Mouse (Mus musculus): ENCODE results near the gene Rin3. TPM values are rescaled to one million over a fixed set of nuclear protein-coding genes. Genes with fewer than 3 reads are reported as not detected.

Rin3 gene
- polyA plus RNA-seq, 1 experiment from 2014 or later, result 7.1 TPM

GRCm38 (mm10) chr12:102292501-102293215 is 9.8 kb downstream of the Rin3 start:
- Histone ChIP-seq H3K36me3 (peaks cover 4% of the 10 kb centered on the region; the same call in 1 of the 2 replicates), H3K4me2 (replicated peaks) (no peak overlapping the region), H3K9me3 (no peaks in the 10 kb centered on the region), H3K4me3 (no peak overlapping the region), H3K27me3 (no peaks in the 10 kb centered on the region), H3K4me1 (peaks cover 18% of the 10 kb centered on the region), H3K27ac (no peak overlapping the region), H3K9ac (no peak overlapping the region)
- ATAC-seq (ENCODE audit: low FRiP score, low read depth), result no peak
- WGBS, result 83% methylated on average over 7 of the region's 7 CpGs

DNA sequence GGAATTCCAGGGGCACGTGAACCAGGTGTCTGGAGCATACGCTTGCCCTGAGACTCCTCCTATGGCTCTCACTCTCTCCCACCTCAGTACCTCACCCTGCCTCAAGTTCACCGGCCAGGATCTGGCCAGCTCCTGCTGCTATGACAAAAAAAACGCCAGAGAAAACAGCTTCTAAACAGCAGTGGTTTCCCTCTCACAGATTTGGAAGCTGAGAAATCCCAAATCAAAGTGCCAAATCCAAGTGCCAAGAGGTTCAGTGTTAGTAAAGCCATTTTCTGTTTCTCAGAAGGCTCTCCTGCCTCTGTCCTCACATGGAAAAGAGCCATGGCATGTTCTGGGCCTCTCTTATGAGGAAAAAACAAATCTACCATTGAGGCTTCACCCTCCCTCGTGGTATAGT is 11.8 kb downstream of the Rin3 start:
- no peak overlapping the region for H3K27ac ChIP-seq
- peaks cover 3% of the 10 kb centered on the region; the same call in 1 of the 2 replicates for H3K36me3 ChIP-seq
- H3K4me3 ChIP-seq, result no peak overlapping the region
- H3K4me1 ChIP-seq, result peaks cover 18% of the 10 kb centered on the region
- no peaks in the 10 kb centered on the region for H3K9me3 ChIP-seq
- no peak overlapping the region for H3K4me2 ChIP-seq (replicated peaks)
- H3K27me3 ChIP-seq, result no peaks in the 10 kb centered on the region
- ATAC-seq (ENCODE audit: low FRiP score, low read depth), result no peak
- no peak overlapping the region for H3K9ac ChIP-seq
- 63% methylated on average over 5 of the region's 5 CpGs for WGBS

DNA sequence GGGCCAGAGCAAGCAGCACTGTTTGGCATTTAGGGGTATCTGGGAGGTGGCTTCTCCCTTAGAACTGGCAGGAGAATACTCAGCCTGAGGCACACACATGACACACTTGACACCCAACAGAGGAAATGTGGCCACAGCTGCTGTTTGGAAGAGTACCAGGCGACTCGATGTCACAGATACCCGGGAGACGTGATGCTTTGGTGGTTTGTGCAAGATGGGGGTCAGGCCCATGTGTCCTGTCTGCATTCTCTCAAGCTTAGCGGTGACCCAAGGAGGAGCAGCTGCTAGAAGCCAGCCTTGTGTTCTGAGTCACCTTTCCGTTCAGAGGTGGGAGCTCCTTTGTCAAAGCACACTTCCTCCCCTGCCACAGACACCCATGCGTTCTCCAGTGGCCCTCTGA is 12.4 kb downstream of the Rin3 start:
- no peak overlapping the region for H3K9ac ChIP-seq
- H3K36me3 ChIP-seq, result no peaks in the 10 kb centered on the region
- H3K4me3 ChIP-seq, result no peak overlapping the region
- ATAC-seq (ENCODE audit: low FRiP score, low read depth), result no peak
- no peak overlapping the region for H3K4me2 ChIP-seq (replicated peaks)
- H3K27ac ChIP-seq, result no peak overlapping the region
- WGBS, result 78% methylated on average over 7 of the region's 7 CpGs
- no peaks in the 10 kb centered on the region for H3K9me3 ChIP-seq
- peaks cover 18% of the 10 kb centered on the region for H3K4me1 ChIP-seq
- H3K27me3 ChIP-seq, result no peaks in the 10 kb centered on the region

GRCm38 (mm10) chr12:102295662-102296061 is 12.8 kb downstream of the Rin3 start:
- WGBS, result 83% methylated on average over 8 of the region's 8 CpGs
- no peaks in the 10 kb centered on the region for H3K27me3 ChIP-seq
- H3K9ac ChIP-seq, result no peak overlapping the region
- no peak overlapping the region for H3K4me3 ChIP-seq
- H3K36me3 ChIP-seq, result no peaks in the 10 kb centered on the region
- ATAC-seq (ENCODE audit: low FRiP score, low read depth), result no peak
- H3K4me2 ChIP-seq (replicated peaks), result no peak overlapping the region
- no peaks in the 10 kb centered on the region for H3K9me3 ChIP-seq
- H3K27ac ChIP-seq, result no peak overlapping the region
- H3K4me1 ChIP-seq, result peaks cover 18% of the 10 kb centered on the region

DNA sequence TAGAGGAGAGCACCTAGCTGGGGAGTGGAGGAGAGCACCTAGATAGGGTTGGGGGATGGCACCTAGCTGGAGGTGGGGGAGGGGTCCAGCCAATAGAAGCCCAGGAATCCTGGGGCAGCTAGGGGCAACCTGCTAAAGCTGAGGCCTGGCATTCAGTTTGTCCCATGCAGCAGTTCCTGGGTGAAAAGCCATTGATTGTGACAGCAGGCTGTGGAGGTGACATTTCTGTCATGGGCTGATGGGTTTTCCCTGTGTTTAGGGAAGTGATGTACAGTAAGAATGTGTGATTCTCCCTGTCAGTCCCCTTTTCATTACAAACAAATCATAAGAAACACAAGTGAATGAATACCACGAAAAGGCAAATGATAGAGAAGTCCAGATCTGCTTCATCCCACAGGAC is 13.5 kb downstream of the Rin3 start:
- WGBS, result 89% methylated on average over 1 of the region's 1 CpGs
- Histone ChIP-seq H3K27ac (no peak overlapping the region), H3K9ac (no peak overlapping the region), H3K4me3 (no peak overlapping the region), H3K36me3 (no peaks in the 10 kb centered on the region), H3K27me3 (no peaks in the 10 kb centered on the region), H3K9me3 (no peaks in the 10 kb centered on the region), H3K4me1 (peaks cover 18% of the 10 kb centered on the region), H3K4me2 (replicated peaks) (no peak overlapping the region)
- no peak for ATAC-seq (ENCODE audit: low FRiP score, low read depth)

DNA sequence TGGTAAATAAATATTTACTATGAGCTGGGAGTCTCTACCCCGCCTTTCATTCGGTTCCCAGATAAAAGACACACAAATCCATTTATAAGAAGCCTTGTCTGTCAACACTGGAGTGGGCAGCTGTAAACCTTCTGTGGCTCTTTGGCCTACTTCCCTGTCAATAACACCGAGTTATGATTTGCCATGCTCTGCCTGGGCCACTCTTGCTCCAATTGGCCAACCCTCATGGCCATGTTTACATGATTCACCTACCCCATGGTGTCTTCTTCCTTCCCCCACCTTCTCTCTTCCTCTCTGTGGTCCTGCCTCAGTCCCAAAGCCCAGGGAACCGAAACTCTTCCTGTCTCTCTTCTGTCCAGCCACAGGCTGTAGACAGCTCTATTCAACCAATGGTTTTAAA is 14.1 kb downstream of the Rin3 start:
- ATAC-seq (ENCODE audit: low FRiP score, low read depth), result no peak
- no peaks in the 10 kb centered on the region for H3K9me3 ChIP-seq
- H3K27me3 ChIP-seq, result no peaks in the 10 kb centered on the region
- H3K9ac ChIP-seq, result no peak overlapping the region
- WGBS, result 77% methylated on average over 4 of the region's 4 CpGs
- no peak overlapping the region for H3K4me2 ChIP-seq (replicated peaks)
- no peak overlapping the region for H3K27ac ChIP-seq
- H3K4me3 ChIP-seq, result no peak overlapping the region
- H3K4me1 ChIP-seq, result peaks cover 14% of the 10 kb centered on the region
- H3K36me3 ChIP-seq, result no peaks in the 10 kb centered on the region

- Histone ChIP-seq H3K4me2 (replicated peaks) (no peak overlapping the region), H3K27ac (no peak overlapping the region), H3K27me3 (no peaks in the 10 kb centered on the region), H3K4me1 (peaks cover 21% of the 10 kb centered on the region), H3K9me3 (no peaks in the 10 kb centered on the region), H3K9ac (no peak overlapping the region), H3K4me3 (no peak overlapping the region), H3K36me3 (no peaks in the 10 kb centered on the region)
- no peak for ATAC-seq (ENCODE audit: low FRiP score, low read depth)
- 61% methylated on average over 5 of the region's 5 CpGs for WGBS
Observed at GRCm38 (mm10) chr12:102299209-102299608, 16.4 kb downstream of the Rin3 start.

DNA sequence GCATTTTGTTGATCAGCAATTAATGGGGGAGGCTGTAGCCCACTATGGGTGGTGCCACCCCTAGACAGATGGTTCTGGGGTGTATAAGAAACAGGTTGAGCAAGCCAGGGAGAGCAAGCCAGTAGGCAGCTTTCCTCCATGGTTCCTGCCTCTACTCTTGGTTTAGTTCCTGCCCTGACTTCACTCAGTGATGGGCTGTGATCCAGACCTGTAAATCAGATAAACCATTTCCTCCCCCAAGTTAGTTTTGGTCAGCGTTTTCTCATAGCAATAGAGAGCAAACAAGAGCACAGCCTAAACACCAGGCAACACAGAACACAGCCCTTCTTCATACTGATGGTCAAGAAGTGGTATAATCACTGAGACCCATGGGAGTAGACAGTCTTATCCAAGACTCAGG is 18.7 kb downstream of the Rin3 start:
- Histone ChIP-seq H3K9ac (no peak overlapping the region), H3K4me2 (replicated peaks) (no peak overlapping the region), H3K27ac (no peak overlapping the region), H3K4me3 (no peak overlapping the region), H3K27me3 (no peaks in the 10 kb centered on the region), H3K36me3 (no peaks in the 10 kb centered on the region), H3K9me3 (no peaks in the 10 kb centered on the region), H3K4me1 (peaks cover 26% of the 10 kb centered on the region)
- ATAC-seq (ENCODE audit: low FRiP score, low read depth), result no peak
- WGBS, result 84% methylated on average over 1 of the region's 1 CpGs

GRCm38 (mm10) chr12:102302322-102302721 is 19.5 kb downstream of the Rin3 start:
- Histone ChIP-seq H3K27ac (no peak overlapping the region), H3K9ac (no peak overlapping the region), H3K4me3 (no peak overlapping the region), H3K27me3 (no peaks in the 10 kb centered on the region), H3K36me3 (no peaks in the 10 kb centered on the region), H3K4me2 (replicated peaks) (no peak overlapping the region), H3K4me1 (peaks cover 27% of the 10 kb centered on the region), H3K9me3 (no peaks in the 10 kb centered on the region)
- no peak for ATAC-seq (ENCODE audit: low FRiP score, low read depth)
- WGBS, result 66% methylated on average over 9 of the region's 9 CpGs

GRCm38 (mm10) chr12:102302831-102303351 is 20.0 kb downstream of the Rin3 start:
- H3K4me2 ChIP-seq (replicated peaks), result no peak overlapping the region
- WGBS, result 59% methylated on average over 4 of the region's 4 CpGs
- no peak overlapping the region for H3K9ac ChIP-seq
- H3K4me3 ChIP-seq, result no peak overlapping the region
- H3K27ac ChIP-seq, result no peak overlapping the region
- H3K4me1 ChIP-seq, result peaks cover 33% of the 10 kb centered on the region
- no peaks in the 10 kb centered on the region for H3K27me3 ChIP-seq
- H3K36me3 ChIP-seq, result no peaks in the 10 kb centered on the region
- peak; percentile 20; the same call in 1 of the 2 replicates for ATAC-seq (ENCODE audit: low FRiP score, low read depth)
- no peaks in the 10 kb centered on the region for H3K9me3 ChIP-seq

DNA sequence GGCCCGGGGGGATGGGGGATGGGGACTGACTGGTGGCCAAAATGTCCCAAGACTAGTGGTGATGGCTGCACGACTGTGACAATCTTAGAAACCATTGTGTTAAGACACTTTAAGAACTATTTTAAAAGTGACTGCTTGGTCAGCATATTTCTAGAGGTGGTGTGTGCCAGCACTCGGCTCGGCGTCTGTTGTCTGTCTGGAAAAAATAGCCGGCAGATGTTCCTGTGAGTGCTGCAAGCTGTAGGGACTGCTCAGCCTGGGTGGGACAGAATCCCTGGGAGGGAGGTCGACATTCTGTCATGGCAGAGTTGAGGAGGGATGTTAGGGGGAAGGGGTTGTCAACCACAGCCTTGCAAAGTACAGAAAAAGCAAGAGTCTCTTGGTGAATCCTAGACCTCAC is 21.0 kb downstream of the Rin3 start:
- 57% methylated on average over 7 of the region's 7 CpGs for WGBS
- Histone ChIP-seq H3K4me3 (no peak overlapping the region), H3K36me3 (no peaks in the 10 kb centered on the region), H3K4me1 (peaks cover 41% of the 10 kb centered on the region), H3K27ac (no peak overlapping the region), H3K9ac (no peak overlapping the region), H3K9me3 (no peaks in the 10 kb centered on the region), H3K4me2 (replicated peaks) (no peak overlapping the region), H3K27me3 (no peaks in the 10 kb centered on the region)
- no peak for ATAC-seq (ENCODE audit: low FRiP score, low read depth)

DNA sequence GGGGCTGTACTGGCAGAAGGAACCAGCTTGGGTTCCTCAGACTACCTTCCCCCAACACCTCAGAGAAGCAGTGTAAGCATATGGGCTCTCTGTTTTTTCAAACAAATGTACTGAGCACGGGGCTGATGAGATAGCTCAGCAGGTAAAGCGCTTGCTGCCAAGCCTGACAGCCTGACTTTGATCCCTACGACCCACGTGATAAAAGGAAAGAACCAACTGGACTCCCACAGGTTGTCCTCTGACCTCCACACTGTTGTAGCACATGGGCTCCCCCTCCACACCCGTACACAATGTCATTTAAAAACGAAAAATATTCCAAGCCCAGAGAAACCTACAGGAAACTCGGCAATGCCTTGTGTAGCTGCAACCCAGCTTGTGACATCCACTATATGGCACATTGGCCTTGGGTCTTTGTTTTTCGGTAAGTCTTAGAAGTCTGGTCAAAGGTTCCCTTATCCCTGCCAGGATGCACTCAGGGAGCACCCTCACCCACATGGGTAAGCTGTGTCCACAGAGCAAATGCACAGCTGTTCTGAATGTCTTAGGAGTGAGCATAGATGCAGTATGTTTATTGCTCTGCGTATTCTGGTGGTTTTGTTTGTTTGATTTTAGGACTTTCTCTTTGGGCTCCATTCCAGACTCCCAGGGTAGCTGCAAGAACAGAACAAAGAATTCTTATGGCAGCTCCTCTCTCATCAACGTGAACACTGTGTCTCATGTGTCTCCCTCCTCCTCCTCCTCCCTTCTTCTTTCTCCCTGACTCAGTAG is 22.4 kb downstream of the Rin3 start:
- Histone ChIP-seq H3K4me1 (peaks cover 41% of the 10 kb centered on the region), H3K9ac (no peak overlapping the region), H3K27me3 (no peaks in the 10 kb centered on the region), H3K9me3 (no peaks in the 10 kb centered on the region), H3K36me3 (no peaks in the 10 kb centered on the region), H3K4me3 (no peak overlapping the region), H3K27ac (no peak overlapping the region), H3K4me2 (replicated peaks) (no peak overlapping the region)
- ATAC-seq (ENCODE audit: low FRiP score, low read depth), result no peak
- WGBS, result 60% methylated on average over 10 of the region's 10 CpGs

All from limb, embryonic 13.5 days (tissue).